Mouse (Mus musculus): ENCODE measurements around the gene Fat3. TPM values are rescaled to one million over a fixed set of nuclear protein-coding genes. Genes with fewer than 3 reads are reported as not detected.

Gene Fat3
- polyA plus RNA-seq, 1 experiment from 2014 or later = 3.4 TPM

- Histone ChIP-seq H3K4me2 (no peak overlapping the region), H3K27me3 (no peaks in the 10 kb centered on the region), H3K4me3 (no peak overlapping the region), H3K9me3 (no peaks in the 10 kb centered on the region), H3K27ac (no peak overlapping the region), H3K4me1 (peaks cover 9% of the 10 kb centered on the region), H3K36me3 (no peaks in the 10 kb centered on the region), H3K9ac (no peak overlapping the region)
- 42% methylated on average over 5 of the region's 5 CpGs for WGBS
- ATAC-seq (ENCODE audit: insufficient number of reproducible peaks, insufficient read depth, low FRiP score, low TSS enrichment, low read depth) = no peak
Measured at GRCm38 (mm10) chr9:16107386-16107785, 393.7 kb downstream of the Fat3 start.

GRCm38 (mm10) chr9:16098553-16098952, 402.5 kb downstream of the Fat3 start:
- no peak for ATAC-seq (ENCODE audit: insufficient number of reproducible peaks, insufficient read depth, low FRiP score, low TSS enrichment, low read depth)
- H3K4me1 ChIP-seq = no peaks in the 10 kb centered on the region
- no peak overlapping the region for H3K27ac ChIP-seq
- H3K9ac ChIP-seq = no peak overlapping the region
- 84% methylated on average over 2 of the region's 2 CpGs for WGBS
- no peaks in the 10 kb centered on the region for H3K36me3 ChIP-seq
- H3K4me2 ChIP-seq = no peak overlapping the region
- H3K9me3 ChIP-seq = no peaks in the 10 kb centered on the region
- H3K27me3 ChIP-seq = no peaks in the 10 kb centered on the region
- H3K4me3 ChIP-seq = no peak overlapping the region

GRCm38 (mm10) chr9:16093047-16093668, 407.9 kb downstream of the Fat3 start:
- Histone ChIP-seq H3K36me3 (no peaks in the 10 kb centered on the region), H3K27me3 (no peaks in the 10 kb centered on the region), H3K4me2 (no peak overlapping the region), H3K27ac (no peak overlapping the region), H3K4me3 (no peak overlapping the region), H3K9me3 (no peaks in the 10 kb centered on the region), H3K9ac (no peak overlapping the region), H3K4me1 (peaks cover 4% of the 10 kb centered on the region; the same call in 1 of the 2 replicates)
- 70% methylated on average over 8 of the region's 8 CpGs for WGBS
- no peak for ATAC-seq (ENCODE audit: insufficient number of reproducible peaks, insufficient read depth, low FRiP score, low TSS enrichment, low read depth)

- Histone ChIP-seq H3K36me3 (no peaks in the 10 kb centered on the region), H3K4me3 (no peak overlapping the region), H3K27me3 (no peaks in the 10 kb centered on the region), H3K9ac (no peak overlapping the region), H3K27ac (no peak overlapping the region), H3K4me2 (no peak overlapping the region), H3K9me3 (no peaks in the 10 kb centered on the region), H3K4me1 (peaks cover 4% of the 10 kb centered on the region; the same call in 1 of the 2 replicates)
- WGBS = 25% methylated on average over 5 of the region's 5 CpGs
- no peak for ATAC-seq (ENCODE audit: insufficient number of reproducible peaks, insufficient read depth, low FRiP score, low TSS enrichment, low read depth)
Measured at GRCm38 (mm10) chr9:16092051-16092967, 408.8 kb downstream of the Fat3 start.

- H3K4me2 ChIP-seq = no peak overlapping the region
- H3K27ac ChIP-seq = no peak overlapping the region
- no peaks in the 10 kb centered on the region for H3K36me3 ChIP-seq
- H3K9me3 ChIP-seq = no peaks in the 10 kb centered on the region
- no peak overlapping the region for H3K9ac ChIP-seq
- H3K4me1 ChIP-seq = no peaks in the 10 kb centered on the region
- H3K27me3 ChIP-seq = no peaks in the 10 kb centered on the region
- no peak overlapping the region for H3K4me3 ChIP-seq
- no peak for ATAC-seq (ENCODE audit: insufficient number of reproducible peaks, insufficient read depth, low FRiP score, low TSS enrichment, low read depth)
- WGBS = 67% methylated on average over 2 of the region's 2 CpGs
Measured at GRCm38 (mm10) chr9:16079292-16079691, 421.8 kb downstream of the Fat3 start.

GRCm38 (mm10) chr9:16074664-16075063, 426.4 kb downstream of the Fat3 start:
- no peak overlapping the region for H3K4me3 ChIP-seq
- no peaks in the 10 kb centered on the region for H3K4me1 ChIP-seq
- H3K9me3 ChIP-seq = no peaks in the 10 kb centered on the region
- no peak overlapping the region for H3K4me2 ChIP-seq
- no peaks in the 10 kb centered on the region for H3K36me3 ChIP-seq
- H3K27me3 ChIP-seq = no peaks in the 10 kb centered on the region
- H3K27ac ChIP-seq = no peak overlapping the region
- no peak overlapping the region for H3K9ac ChIP-seq
- ATAC-seq (ENCODE audit: insufficient number of reproducible peaks, insufficient read depth, low FRiP score, low TSS enrichment, low read depth) = no peak
- WGBS = 73% methylated on average over 2 of the region's 2 CpGs

GRCm38 (mm10) chr9:16074116-16074515, 427.0 kb downstream of the Fat3 start:
- Histone ChIP-seq H3K4me2 (no peak overlapping the region), H3K27me3 (no peaks in the 10 kb centered on the region), H3K4me3 (no peak overlapping the region), H3K9ac (no peak overlapping the region), H3K27ac (no peak overlapping the region), H3K36me3 (no peaks in the 10 kb centered on the region), H3K9me3 (no peaks in the 10 kb centered on the region), H3K4me1 (no peaks in the 10 kb centered on the region)
- WGBS = 60% methylated on average over 6 of the region's 6 CpGs
- ATAC-seq (ENCODE audit: insufficient number of reproducible peaks, insufficient read depth, low FRiP score, low TSS enrichment, low read depth) = no peak

GRCm38 (mm10) chr9:16063447-16063846, 437.6 kb downstream of the Fat3 start:
- no peaks in the 10 kb centered on the region for H3K9me3 ChIP-seq
- no peaks in the 10 kb centered on the region for H3K27me3 ChIP-seq
- no peaks in the 10 kb centered on the region for H3K36me3 ChIP-seq
- H3K4me1 ChIP-seq = no peaks in the 10 kb centered on the region
- H3K9ac ChIP-seq = no peak overlapping the region
- no peak overlapping the region for H3K4me2 ChIP-seq
- 68% methylated on average over 4 of the region's 4 CpGs for WGBS
- H3K4me3 ChIP-seq = no peak overlapping the region
- no peak overlapping the region for H3K27ac ChIP-seq
- no peak for ATAC-seq (ENCODE audit: insufficient number of reproducible peaks, insufficient read depth, low FRiP score, low TSS enrichment, low read depth)

- Histone ChIP-seq H3K27me3 (no peaks in the 10 kb centered on the region), H3K27ac (no peak overlapping the region), H3K9ac (no peak overlapping the region), H3K36me3 (no peaks in the 10 kb centered on the region), H3K4me1 (no peaks in the 10 kb centered on the region), H3K9me3 (no peaks in the 10 kb centered on the region), H3K4me3 (no peak overlapping the region), H3K4me2 (no peak overlapping the region)
- ATAC-seq (ENCODE audit: insufficient number of reproducible peaks, insufficient read depth, low FRiP score, low TSS enrichment, low read depth) = no peak
Measured at GRCm38 (mm10) chr9:16062472-16062871, 438.6 kb downstream of the Fat3 start.

GRCm38 (mm10) chr9:16046686-16047085, 454.4 kb downstream of the Fat3 start:
- WGBS = 89% methylated on average over 2 of the region's 2 CpGs
- no peak for ATAC-seq (ENCODE audit: insufficient number of reproducible peaks, insufficient read depth, low FRiP score, low TSS enrichment, low read depth)
- no peaks in the 10 kb centered on the region for H3K36me3 ChIP-seq

GRCm38 (mm10) chr9:16037375-16037774, 463.7 kb downstream of the Fat3 start:
- ATAC-seq (ENCODE audit: insufficient number of reproducible peaks, insufficient read depth, low FRiP score, low TSS enrichment, low read depth) = no peak
- Histone ChIP-seq H3K4me3 (no peak overlapping the region), H3K9ac (no peak overlapping the region), H3K27me3 (no peaks in the 10 kb centered on the region), H3K27ac (no peak overlapping the region), H3K36me3 (no peaks in the 10 kb centered on the region), H3K4me1 (no peaks in the 10 kb centered on the region), H3K9me3 (no peaks in the 10 kb centered on the region), H3K4me2 (no peak overlapping the region)
- 65% methylated on average over 3 of the region's 3 CpGs for WGBS

More at GRCm38 (mm10) chr9:16046686-16047085, 454.4 kb downstream of the Fat3 start:
- H3K27ac ChIP-seq = no peak overlapping the region
- no peak overlapping the region for H3K9ac ChIP-seq
- H3K4me2 ChIP-seq = no peak overlapping the region
- no peaks in the 10 kb centered on the region for H3K9me3 ChIP-seq
- H3K4me3 ChIP-seq = no peak overlapping the region
- no peaks in the 10 kb centered on the region for H3K27me3 ChIP-seq
- no peaks in the 10 kb centered on the region for H3K4me1 ChIP-seq

- H3K4me2 ChIP-seq = no peak overlapping the region
- no peaks in the 10 kb centered on the region for H3K9me3 ChIP-seq
- no peak overlapping the region for H3K9ac ChIP-seq
- no peaks in the 10 kb centered on the region for H3K36me3 ChIP-seq
- H3K4me1 ChIP-seq = no peaks in the 10 kb centered on the region
- no peaks in the 10 kb centered on the region for H3K27me3 ChIP-seq
- H3K27ac ChIP-seq = no peak overlapping the region
- H3K4me3 ChIP-seq = no peak overlapping the region
- ATAC-seq (ENCODE audit: insufficient number of reproducible peaks, insufficient read depth, low FRiP score, low TSS enrichment, low read depth) = no peak
Measured at GRCm38 (mm10) chr9:16036346-16036745, 464.7 kb downstream of the Fat3 start.
